Mouse (Mus musculus) small intestine, adult 2 months (tissue): ENCODE results near the gene D17H6S53E.
"Not testable (repeated sequence)": the region's sequence is repeated elsewhere in the genome, so short reads cannot be mapped to it uniquely, and the experiment has no call there.

Experiments
- CTCF ChIP-seq: fragments of 200-500 bp; IDR thresholded peaks from 2 replicates; pipeline ENCODE4 v1.5.1; 2012; ENCODE audit warnings: low read depth, mild to moderate bottlenecking, control low read depth, inconsistent platforms, low read length, moderate library complexity, mixed read lengths; ENCODE audit not compliant: insufficient replicate concordance, insufficient read length; ENCODE audit errors: extremely low read depth
- POLR2A ChIP-seq: fragments of 200-500 bp; IDR thresholded peaks from 2 replicates; pipeline ENCODE4 v1.6.1; 2012; ENCODE audit warnings: low read depth, mild to moderate bottlenecking, control low read depth, inconsistent platforms, low read length, moderate library complexity

GRCm38 (mm10) chr17:35124261-35124896, 1.8 kb upstream of the D17H6S53E start:
- TF ChIP-seq CTCF, POLR2A: not testable (repeated sequence)
